Mouse (Mus musculus): ENCODE measurements around the gene Ubr3.

GRCm38 (mm10) chr2:69990647-69991046 is 93.6 kb downstream of the Ubr3 start:
- no peak for TF ChIP-seq POLR2A (IDR thresholded peaks at IDR 0.05; ENCODE audit: borderline replicate concordance, low read depth, low read length)
- TF ChIP-seq CTCF (IDR thresholded peaks at IDR 0.05; ENCODE audit: low read depth, low read length): no peak
